Mouse (Mus musculus) forebrain, embryonic 13.5 days (tissue): ENCODE measurements around the gene Npc1l1. TPM values are rescaled to one million over a fixed set of nuclear protein-coding genes. Genes with fewer than 3 reads are reported as not detected.

Source experiments
- ATAC-seq: fragments of 200-750 bp; cut with Nextera tagmentation; 2 replicates; pipeline ENCODE4 v1.8.0; 2017
- H3K27ac ChIP-seq: fragments of 300-500 bp; sonication (generic); 2 replicates; pipeline ENCODE4 v1.5.1; 2015; ENCODE audit warnings: inconsistent platforms, mild to moderate bottlenecking, moderate library complexity
- H3K27me3 ChIP-seq: fragments of 300-500 bp; sonication (generic); 2 replicates; pipeline ENCODE4 v1.6.1; 2015; ENCODE audit warnings: mild to moderate bottlenecking, inconsistent platforms
- H3K36me3 ChIP-seq: fragments of 300-500 bp; sonication (generic); 2 replicates; pipeline ENCODE4 v1.6.1; 2015; ENCODE audit warnings: mild to moderate bottlenecking, inconsistent platforms; ENCODE audit not compliant: poor library complexity, severe bottlenecking
- H3K4me1 ChIP-seq: fragments of 300-500 bp; sonication (generic); 2 replicates; pipeline ENCODE4 v1.6.1; 2015; ENCODE audit warnings: inconsistent platforms
- H3K4me2 ChIP-seq: fragments of 300-500 bp; sonication (generic); 2 replicates; pipeline ENCODE4 v1.6.1; 2015; ENCODE audit warnings: inconsistent platforms, mild to moderate bottlenecking, moderate library complexity
- H3K4me3 ChIP-seq: fragments of 300-500 bp; sonication (generic); 2 replicates; pipeline ENCODE4 v1.5.1; 2015; ENCODE audit warnings: mild to moderate bottlenecking, inconsistent platforms
- H3K9ac ChIP-seq: fragments of 300-500 bp; sonication (generic); 2 replicates; pipeline ENCODE4 v1.6.1; 2015; ENCODE audit warnings: mild to moderate bottlenecking, inconsistent platforms
- H3K9me3 ChIP-seq: fragments of 300-500 bp; sonication (generic); replicated peaks from 2 replicates; pipeline ENCODE4 v1.6.1; 2016; ENCODE audit warnings: inconsistent platforms
- WGBS: fragments of 180-500 bp; shearing (Covaris S2); methylation state at CpG from one replicate; pipeline ENCODE4 v1.1.7; 2015; 5-methylcytosine and 5-hydroxymethylcytosine counted together
- polyA plus RNA-seq: library from polyadenylated mRNA; unstranded; fragments of >200 nt; fragmentation: Nextera tagmentation; extraction: Ambion mirVana; gene quantifications from 2 replicates; pipeline ENCODE4 v1.2.1, GENCODE M21; 2015

Npc1l1 gene
- polyA plus RNA-seq, 1 experiment from 2014 or later: 0.04 TPM

DNA sequence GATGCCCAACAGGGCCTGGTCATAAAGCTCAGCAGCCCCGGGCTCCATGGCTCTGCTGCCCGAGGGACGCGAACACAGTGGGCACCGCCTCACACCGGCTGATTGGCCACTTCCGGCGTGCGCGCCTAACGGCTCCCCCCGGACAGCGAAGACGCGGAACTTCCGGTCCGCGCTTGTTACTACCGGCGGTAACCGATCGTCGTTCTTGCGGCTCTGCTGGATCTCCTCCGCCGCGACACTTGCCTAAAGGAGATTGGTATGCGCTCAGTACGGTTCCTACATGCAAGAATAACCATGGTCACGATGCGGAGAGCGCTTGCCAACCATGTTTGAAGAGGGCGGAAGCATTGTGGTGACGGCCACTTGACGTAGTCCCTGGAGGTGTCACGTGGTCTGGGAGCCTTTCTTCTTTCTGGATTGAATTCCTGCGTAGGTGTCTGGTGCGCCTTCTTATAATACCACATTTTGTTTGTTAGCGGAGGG is 29.8 kb downstream of the Npc1l1 start, which contains the start of gene Nudcd3:
Nudcd3 (minus strand) TSS at position 329 of the 483 bp plus-strand sequence.
- H3K4me2 ChIP-seq: peak within 1 kb of the TSS; percentile 98
- no peaks in the 10 kb centered on the region for H3K9me3 ChIP-seq
- H3K4me3 ChIP-seq: peak within 1 kb of the TSS; percentile 100
- peaks cover 28% of the 10 kb centered on the region for H3K4me1 ChIP-seq
- peak within 1 kb of the TSS; percentile 96 for H3K27ac ChIP-seq
- peak; percentile 97 for ATAC-seq
- WGBS: under 1% methylated on average over 39 of the region's 39 CpGs
- H3K27me3 ChIP-seq: no peaks in the 10 kb centered on the region
- peak within 1 kb of the TSS; percentile 96 for H3K9ac ChIP-seq
- peaks cover 4% of the 10 kb centered on the region; the same call in 1 of the 2 replicates for H3K36me3 ChIP-seq

DNA sequence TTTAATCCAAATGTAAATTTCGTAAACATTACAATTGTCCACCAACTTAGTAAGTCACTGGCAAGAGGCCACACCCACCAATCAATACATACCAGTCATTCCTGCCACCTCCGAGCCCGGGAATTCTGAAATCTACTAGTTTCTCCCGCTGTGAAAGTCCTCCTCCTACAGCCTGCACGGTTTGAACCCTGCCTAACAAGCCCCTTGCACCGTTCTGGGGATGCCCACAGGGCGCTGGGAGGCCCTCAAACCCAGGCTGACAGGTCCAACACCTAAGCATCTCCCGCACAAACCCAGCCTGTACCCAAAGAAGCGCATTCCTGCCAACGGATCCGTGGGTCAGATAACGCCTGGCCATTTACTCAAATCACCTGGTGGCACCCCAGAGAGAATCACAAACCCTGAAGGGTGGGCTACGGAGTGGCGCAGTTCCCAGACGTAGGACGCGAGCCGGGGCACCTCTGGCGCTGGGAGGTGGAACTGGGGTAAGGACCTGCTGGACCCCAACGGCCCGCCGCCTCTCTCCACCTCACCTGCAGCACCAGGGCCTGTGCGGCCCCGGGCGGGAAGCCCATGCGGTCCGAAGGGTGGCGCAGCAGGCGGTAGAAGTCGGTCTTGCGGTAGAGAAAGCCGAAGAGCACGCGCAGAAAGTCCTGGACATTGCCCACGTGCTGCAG is 30.4 kb downstream of the Npc1l1 start, which contains the start of gene A730071L15Rik:
A730071L15Rik (plus strand) TSS at position 620 of the 677 bp plus-strand sequence.
- no peaks in the 10 kb centered on the region for H3K9me3 ChIP-seq
- H3K27ac ChIP-seq: peak within 1 kb of the TSS; percentile 96
- ATAC-seq: peak; percentile 34
- H3K9ac ChIP-seq: peak within 1 kb of the TSS; percentile 96
- peaks cover 4% of the 10 kb centered on the region; the same call in 1 of the 2 replicates for H3K36me3 ChIP-seq
- H3K4me2 ChIP-seq: peak within 1 kb of the TSS; percentile 98
- peak within 1 kb of the TSS; percentile 100 for H3K4me3 ChIP-seq
- under 1% methylated on average over 35 of the region's 35 CpGs for WGBS
- no peaks in the 10 kb centered on the region for H3K27me3 ChIP-seq
- H3K4me1 ChIP-seq: peaks cover 28% of the 10 kb centered on the region

DNA sequence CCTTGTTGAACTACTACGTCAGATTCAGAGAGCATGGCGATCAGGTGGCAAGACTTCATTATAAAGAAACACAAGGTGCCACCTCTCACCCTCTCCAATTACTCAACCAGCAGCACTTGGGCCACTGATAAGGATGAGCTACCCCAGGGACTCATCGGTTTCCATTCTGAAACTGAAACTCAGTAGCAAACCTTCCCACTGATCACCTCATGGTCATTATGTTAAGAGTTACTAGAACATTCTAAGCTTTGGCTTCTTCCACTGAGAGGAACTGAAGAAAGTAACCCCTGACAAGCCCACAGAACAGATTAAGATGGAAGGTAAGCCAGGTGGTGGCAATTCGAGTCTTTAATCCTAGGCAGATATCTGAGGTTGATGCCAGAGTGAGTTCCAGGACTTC is 31.5 kb downstream of the Npc1l1 start:
- peak overlapping the region; percentile 100 for H3K4me3 ChIP-seq
- no peaks in the 10 kb centered on the region for H3K9me3 ChIP-seq
- H3K27ac ChIP-seq: no peak overlapping the region
- 93% methylated on average over 4 of the region's 4 CpGs for WGBS
- no peak overlapping the region for H3K9ac ChIP-seq
- peak overlapping the region; percentile 98 for H3K4me2 ChIP-seq
- H3K27me3 ChIP-seq: no peaks in the 10 kb centered on the region
- peaks cover 4% of the 10 kb centered on the region; the same call in 1 of the 2 replicates for H3K36me3 ChIP-seq
- peaks cover 28% of the 10 kb centered on the region for H3K4me1 ChIP-seq
- no peak for ATAC-seq

DNA sequence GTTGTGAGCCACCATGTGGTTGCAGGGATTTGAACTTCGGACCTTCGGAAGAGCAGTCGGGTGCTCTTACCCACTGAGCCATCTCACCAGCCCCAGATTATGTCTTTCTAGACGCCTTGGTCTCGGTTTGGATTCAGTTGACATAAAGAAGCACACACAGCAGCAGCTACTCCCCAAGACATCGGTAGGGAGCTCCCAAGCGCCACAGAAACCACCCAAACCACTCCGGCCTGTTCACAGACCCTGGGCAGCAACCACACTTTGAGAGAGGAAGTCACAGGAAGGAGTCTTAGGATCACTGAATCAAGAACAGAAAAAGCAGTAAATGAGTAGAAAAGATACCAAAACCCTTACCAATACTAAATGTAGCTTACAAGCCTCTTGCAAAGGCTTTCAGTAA is 33.2 kb downstream of the Npc1l1 start:
- H3K4me2 ChIP-seq: no peak overlapping the region
- peaks cover 18% of the 10 kb centered on the region for H3K36me3 ChIP-seq
- no peaks in the 10 kb centered on the region for H3K9me3 ChIP-seq
- ATAC-seq: no peak
- H3K9ac ChIP-seq: no peak overlapping the region
- H3K4me1 ChIP-seq: peaks cover 28% of the 10 kb centered on the region
- H3K4me3 ChIP-seq: no peak overlapping the region
- 92% methylated on average over 8 of the region's 8 CpGs for WGBS
- no peak overlapping the region for H3K27ac ChIP-seq
- no peaks in the 10 kb centered on the region for H3K27me3 ChIP-seq

DNA sequence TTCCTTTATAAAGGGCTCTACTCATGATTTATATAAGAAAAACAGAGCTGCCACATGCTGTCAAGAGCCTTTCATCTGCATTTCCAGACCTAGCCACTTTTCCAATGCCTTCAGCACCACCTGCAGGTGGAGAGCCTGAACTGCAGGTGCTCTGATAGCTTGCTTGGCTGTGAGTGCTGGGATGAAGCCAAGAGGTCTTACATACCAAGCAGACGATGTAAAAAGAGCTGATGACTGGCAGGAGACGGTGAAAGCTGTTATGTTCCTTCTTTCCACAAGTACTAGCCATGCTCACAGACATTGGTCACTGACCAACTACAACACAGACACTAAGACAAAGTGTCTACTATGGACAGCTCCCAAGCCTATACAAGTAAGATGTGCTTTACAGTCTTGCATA is 42.1 kb downstream of the Npc1l1 start:
- Histone ChIP-seq H3K9ac (no peak overlapping the region), H3K4me2 (no peak overlapping the region), H3K4me3 (no peak overlapping the region), H3K9me3 (no peaks in the 10 kb centered on the region), H3K27ac (no peak overlapping the region), H3K27me3 (no peaks in the 10 kb centered on the region), H3K4me1 (peaks cover 25% of the 10 kb centered on the region), H3K36me3 (peaks cover 21% of the 10 kb centered on the region)
- peak; percentile 66 for ATAC-seq
- 2% methylated on average over 2 of the region's 2 CpGs for WGBS

DNA sequence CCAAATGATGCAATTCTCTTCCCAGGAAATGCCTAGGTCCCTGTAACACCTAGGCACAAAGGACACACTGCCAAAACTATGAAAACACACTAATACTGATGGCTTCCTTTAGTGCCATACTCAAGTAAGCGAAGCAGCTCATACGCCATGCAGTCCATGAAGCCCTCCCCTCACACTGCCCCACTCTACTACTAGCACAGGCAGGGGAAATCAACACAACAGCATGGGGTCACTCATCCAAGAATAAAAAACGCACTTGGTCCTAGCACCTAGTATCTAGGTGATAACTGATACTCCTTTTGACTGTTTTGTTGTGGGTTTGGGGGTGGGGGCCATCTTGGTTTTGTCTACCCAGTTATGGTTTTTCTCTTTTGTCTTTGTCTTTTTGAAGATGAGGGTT is 42.5 kb downstream of the Npc1l1 start:
- peak; percentile 48; the same call in 1 of the 2 replicates for ATAC-seq
- no peak overlapping the region for H3K4me3 ChIP-seq
- no peaks in the 10 kb centered on the region for H3K27me3 ChIP-seq
- H3K27ac ChIP-seq: no peak overlapping the region
- H3K4me2 ChIP-seq: no peak overlapping the region
- 83% methylated on average over 3 of the region's 3 CpGs for WGBS
- H3K36me3 ChIP-seq: peaks cover 16% of the 10 kb centered on the region
- no peak overlapping the region for H3K9ac ChIP-seq
- H3K4me1 ChIP-seq: peaks cover 28% of the 10 kb centered on the region
- H3K9me3 ChIP-seq: no peaks in the 10 kb centered on the region

DNA sequence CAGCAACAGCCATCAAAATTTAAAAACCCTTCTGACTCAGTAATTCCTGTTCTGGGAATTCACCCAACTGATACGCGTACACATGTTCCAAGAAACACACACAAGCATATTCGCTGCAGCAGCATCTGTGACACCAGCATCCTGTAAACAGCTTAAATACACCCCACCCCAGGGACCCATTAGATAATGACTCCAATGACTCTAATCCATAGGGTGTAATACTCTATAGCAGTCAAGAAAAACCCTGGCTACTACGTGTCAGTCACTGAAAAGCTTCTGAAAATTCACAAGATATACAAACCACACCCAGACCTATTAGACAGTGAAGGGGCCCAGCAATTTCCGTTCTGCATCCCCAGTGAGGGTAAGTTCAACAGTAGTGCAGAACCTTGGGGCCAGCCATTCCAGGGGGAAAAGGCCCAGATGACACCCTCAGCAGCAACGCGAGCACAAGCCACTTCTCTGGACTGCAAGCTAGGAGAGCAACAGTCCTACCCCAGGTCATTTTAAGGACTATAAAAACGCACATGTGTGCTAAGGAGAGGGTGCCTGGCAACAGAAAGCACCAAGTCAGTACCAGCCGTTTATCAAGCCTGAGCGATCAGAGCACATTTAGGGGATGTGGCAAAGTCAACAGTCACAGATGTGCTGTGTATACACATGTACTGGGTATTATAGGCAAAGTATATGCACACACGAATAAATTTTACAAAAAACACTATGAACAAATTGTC is 45.6 kb downstream of the Npc1l1 start:
- H3K9me3 ChIP-seq: no peaks in the 10 kb centered on the region
- 79% methylated on average over 11 of the region's 11 CpGs for WGBS
- peak overlapping the region; percentile 44; the same call in 1 of the 2 replicates for H3K27ac ChIP-seq

DNA sequence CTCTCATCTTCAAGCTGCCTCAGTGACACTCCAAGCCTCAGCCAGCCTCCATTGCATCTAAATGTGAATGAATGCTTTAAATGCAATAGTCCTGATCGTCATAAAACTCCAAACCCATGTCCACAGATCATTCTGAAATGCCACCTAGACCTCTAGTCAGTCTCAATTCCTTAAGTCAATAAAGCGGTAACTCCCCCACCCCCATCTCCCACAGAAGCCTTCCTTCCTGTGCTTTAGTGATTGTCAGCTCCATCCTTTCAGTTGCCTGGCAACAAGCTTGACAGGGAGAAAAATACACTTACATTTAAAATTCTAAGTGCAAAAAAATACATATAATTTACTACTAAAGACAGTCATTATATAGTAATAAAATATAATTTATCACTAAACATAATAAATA is 46.7 kb downstream of the Npc1l1 start:
- WGBS: 77% methylated on average over 2 of the region's 2 CpGs
- no peak for ATAC-seq
- Histone ChIP-seq H3K4me2 (no peak overlapping the region), H3K4me3 (no peak overlapping the region), H3K4me1 (peaks cover 50% of the 10 kb centered on the region), H3K9me3 (no peaks in the 10 kb centered on the region), H3K36me3 (no peaks in the 10 kb centered on the region), H3K27ac (no peak overlapping the region; the same call in 1 of the 2 replicates), H3K27me3 (no peaks in the 10 kb centered on the region), H3K9ac (no peak overlapping the region)

More for the DNA sequence above, 45.6 kb downstream of the Npc1l1 start:
- H3K4me3 ChIP-seq: no peak overlapping the region
- H3K36me3 ChIP-seq: 0 out of 2 replicates have a peak, but pooled peaks cover under 1% of the 10 kb centered on the region
- H3K9ac ChIP-seq: no peak overlapping the region
- H3K27me3 ChIP-seq: no peaks in the 10 kb centered on the region
- no peak for ATAC-seq
- H3K4me1 ChIP-seq: peaks cover 41% of the 10 kb centered on the region
- H3K4me2 ChIP-seq: no peak overlapping the region

DNA sequence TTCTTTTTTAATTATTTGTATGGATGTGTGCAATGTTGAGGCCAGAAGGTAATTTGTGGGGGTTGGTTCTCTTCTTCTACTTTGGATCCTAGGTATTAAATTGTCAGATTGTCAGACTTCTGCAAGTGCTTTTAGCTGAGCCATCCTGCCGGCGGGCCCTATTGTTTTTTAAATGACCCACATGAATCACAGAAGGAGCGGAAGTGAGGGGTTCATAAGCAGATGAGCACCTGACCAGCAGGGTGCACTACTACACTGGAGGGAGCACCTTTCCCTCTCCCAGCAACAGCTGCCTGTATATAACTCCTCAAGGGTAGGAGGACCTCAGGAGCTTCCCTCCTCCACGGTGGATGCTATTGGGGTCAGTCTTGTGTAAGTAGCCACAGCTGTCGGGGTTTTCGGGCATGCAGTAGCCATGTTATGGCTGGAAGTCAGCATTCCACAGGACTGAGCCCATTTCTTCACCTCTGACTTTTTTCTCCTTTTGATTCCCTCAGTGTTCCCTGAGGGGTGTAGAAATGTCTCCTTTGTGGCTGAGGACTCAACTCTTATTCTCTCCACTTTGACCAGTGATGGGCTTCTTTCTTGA is 49.0 kb downstream of the Npc1l1 start:
- no peaks in the 10 kb centered on the region for H3K27me3 ChIP-seq
- H3K4me1 ChIP-seq: peaks cover 52% of the 10 kb centered on the region
- no peaks in the 10 kb centered on the region for H3K9me3 ChIP-seq
- no peak overlapping the region for H3K4me2 ChIP-seq
- no peak for ATAC-seq
- no peak overlapping the region for H3K4me3 ChIP-seq
- 53% methylated on average over 6 of the region's 6 CpGs for WGBS
- H3K27ac ChIP-seq: no peak overlapping the region
- no peaks in the 10 kb centered on the region for H3K36me3 ChIP-seq
- H3K9ac ChIP-seq: no peak overlapping the region

DNA sequence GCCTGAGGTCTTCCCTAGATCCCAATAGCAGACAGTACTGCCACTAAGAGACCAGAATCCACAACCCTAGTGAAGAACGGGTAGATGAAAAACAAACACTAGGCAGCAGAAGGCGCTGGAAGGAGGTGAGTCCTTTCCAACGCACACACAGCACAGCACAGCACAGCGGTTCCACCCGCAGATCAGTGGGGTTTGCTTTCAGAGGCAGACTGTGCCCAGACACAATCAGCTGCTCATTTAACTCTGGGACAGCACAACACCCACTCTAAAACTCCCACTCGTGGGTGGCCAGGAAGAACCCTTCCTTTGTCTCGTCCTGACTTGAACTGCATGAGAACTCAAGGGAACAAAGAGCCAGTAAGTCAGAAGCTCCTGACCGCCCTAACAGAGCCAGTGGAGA is 50.7 kb downstream of the Npc1l1 start:
- Histone ChIP-seq H3K27me3 (no peaks in the 10 kb centered on the region), H3K4me1 (peaks cover 46% of the 10 kb centered on the region), H3K36me3 (no peaks in the 10 kb centered on the region), H3K4me3 (no peak overlapping the region), H3K9me3 (no peaks in the 10 kb centered on the region), H3K4me2 (no peak overlapping the region), H3K27ac (no peak overlapping the region), H3K9ac (no peak overlapping the region)
- ATAC-seq: no peak
- 12% methylated on average over 8 of the region's 8 CpGs for WGBS

DNA sequence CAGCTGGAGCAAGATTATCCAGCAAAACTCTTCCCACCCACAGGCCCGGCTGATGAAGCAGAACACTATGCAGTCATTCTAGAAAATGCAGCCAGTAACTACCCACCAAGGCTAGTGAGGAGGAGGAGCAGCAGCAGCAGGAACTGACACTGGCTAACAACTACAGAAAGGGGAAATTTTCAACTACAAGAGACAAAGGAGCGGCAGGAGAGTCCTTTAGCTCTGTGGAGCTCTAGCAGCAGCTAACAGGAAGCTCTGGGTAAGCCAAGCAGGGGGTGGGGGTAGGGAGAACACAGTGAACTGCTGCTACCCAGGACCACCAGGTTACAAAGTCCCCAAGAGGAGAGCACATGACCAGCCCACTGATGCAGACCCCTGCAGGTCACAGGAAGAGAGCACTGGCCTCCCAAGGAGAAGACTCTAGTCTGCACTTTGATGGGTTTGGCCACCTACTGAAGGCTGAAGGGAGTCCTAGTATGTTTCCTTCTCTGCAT is 51.2 kb downstream of the Npc1l1 start:
- Histone ChIP-seq H3K4me2 (no peak overlapping the region), H3K36me3 (no peaks in the 10 kb centered on the region), H3K27ac (peak overlapping the region; percentile 36; the same call in 1 of the 2 replicates), H3K9ac (no peak overlapping the region; the same call in 1 of the 2 replicates), H3K9me3 (no peaks in the 10 kb centered on the region), H3K4me1 (peaks cover 42% of the 10 kb centered on the region), H3K4me3 (no peak overlapping the region), H3K27me3 (no peaks in the 10 kb centered on the region)
- WGBS: 19% methylated on average over 2 of the region's 2 CpGs
- no peak for ATAC-seq
